Mouse (Mus musculus) myocyte (in vitro differentiated cells): ENCODE results near the gene Cpox.

Experiments
- CEBPB ChIP-seq: IDR thresholded peaks from 2 replicates; pipeline ENCODE4 v1.6.1; 2011; ENCODE audit warnings: mild to moderate bottlenecking, moderate library complexity; ENCODE audit not compliant: poor library complexity, insufficient read depth, severe bottlenecking
- E2F4 ChIP-seq: IDR thresholded peaks from one replicate; pipeline ENCODE4 v1.6.1; 2011; ENCODE audit warnings: mild to moderate bottlenecking, control low read depth, moderate library complexity; ENCODE audit not compliant: insufficient read depth
- MAX ChIP-seq: IDR thresholded peaks from one replicate; pipeline ENCODE4 v1.6.1; 2011; ENCODE audit warnings: low read depth, mild to moderate bottlenecking, control low read depth
- MYOD1 ChIP-seq, 3 experiments: IDR thresholded peaks; one replicate each; pipeline ENCODE4 v1.6.1; 2011; ENCODE audit warnings: control low read depth in 2 of 3, low read depth in 2 of 3, mild to moderate bottlenecking in 2 of 3, moderate library complexity in 1 of 3; ENCODE audit not compliant: insufficient read length in 2 of 3, control insufficient read depth in 1 of 3
- MYOG ChIP-seq, 3 experiments: IDR thresholded peaks; one replicate each; pipeline ENCODE4 v1.6.1; 2011; ENCODE audit warnings: control low read depth in 2 of 3, low read depth in 2 of 3, mild to moderate bottlenecking in 2 of 3; ENCODE audit not compliant: insufficient read length in 2 of 3, control insufficient read depth in 1 of 3, insufficient read depth in 1 of 3
- POLR2A ChIP-seq: IDR thresholded peaks from one replicate; pipeline ENCODE4 v1.6.1; 2011; ENCODE audit warnings: low read depth, mild to moderate bottlenecking, control low read depth, moderate library complexity; ENCODE audit not compliant: insufficient read length
- POLR2AphosphoS2 ChIP-seq: IDR thresholded peaks from one replicate; pipeline ENCODE4 v1.6.1; 2011; ENCODE audit warnings: low read depth, control low read depth; ENCODE audit not compliant: insufficient read length
- REST ChIP-seq: IDR thresholded peaks from one replicate; pipeline ENCODE4 v1.6.1; 2011; ENCODE audit warnings: mild to moderate bottlenecking, control low read depth, moderate library complexity; ENCODE audit not compliant: insufficient read depth, insufficient read length
- SRF ChIP-seq: IDR thresholded peaks from one replicate; pipeline ENCODE4 v1.6.1; 2011; ENCODE audit warnings: low read depth; ENCODE audit not compliant: control insufficient read depth, insufficient read length
- TCF12 ChIP-seq: IDR thresholded peaks from one replicate; pipeline ENCODE4 v1.6.1; 2011; ENCODE audit warnings: mild to moderate bottlenecking, control low read depth; ENCODE audit not compliant: poor library complexity, insufficient read depth, severe bottlenecking
- TCF3 ChIP-seq: IDR thresholded peaks from one replicate; pipeline ENCODE4 v1.6.1; 2011; ENCODE audit warnings: low read depth, control low read depth; ENCODE audit not compliant: insufficient read length
- USF1 ChIP-seq: IDR thresholded peaks from one replicate; pipeline ENCODE4 v1.6.1; 2011; ENCODE audit warnings: low read depth, mild to moderate bottlenecking, control low read depth, moderate library complexity

DNA sequence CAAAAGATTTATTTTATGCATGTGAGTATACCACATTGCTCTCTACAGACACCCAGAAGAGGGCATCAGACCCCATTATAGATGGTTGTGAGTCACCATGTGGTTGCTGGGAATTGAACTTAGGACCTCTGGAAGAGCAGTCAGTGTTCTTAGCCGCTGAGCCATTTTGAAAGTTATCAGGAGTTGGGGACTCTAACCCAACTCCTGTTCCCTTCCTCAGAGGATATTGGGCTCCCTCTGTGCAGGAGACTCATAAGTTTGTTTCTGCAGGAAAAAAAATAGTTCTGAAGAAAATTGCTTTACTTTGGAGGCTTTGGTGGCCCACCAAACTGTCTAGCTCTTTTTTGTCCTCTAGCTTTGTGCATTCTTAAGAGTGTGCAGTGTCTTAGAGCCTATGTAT, 18.4 kb downstream of the Cpox start:
- TF ChIP-seq POLR2A (no peak), E2F4 (no peak), MYOD1 (IDR thresholded peaks at IDR 0.05; ENCODE audit: control insufficient read depth in 1 of 3, insufficient read length in 2 of 3, low read depth in 2 of 3) (no peak), POLR2AphosphoS2 (no peak), USF1 (no peak), CEBPB (no peak), TCF12 (no peak), MAX (no peak), SRF (no peak), TCF3 (no peak), MYOG (IDR thresholded peaks at IDR 0.05; ENCODE audit: control insufficient read depth in 1 of 3, insufficient read depth in 1 of 3, insufficient read length in 2 of 3, low read depth in 2 of 3) (no peak), REST (no peak)
